Mouse (Mus musculus) adrenal gland (tissue): ENCODE measurements around the gene Tbc1d17.

Experiments used
- intact Hi-C: fragments of 180-260 bp; cut with DNase I; formaldehyde crosslinking; loops from one replicate; pipeline ENCODE4 v1.15.1; 2025

Gene Tbc1d17

DNA sequence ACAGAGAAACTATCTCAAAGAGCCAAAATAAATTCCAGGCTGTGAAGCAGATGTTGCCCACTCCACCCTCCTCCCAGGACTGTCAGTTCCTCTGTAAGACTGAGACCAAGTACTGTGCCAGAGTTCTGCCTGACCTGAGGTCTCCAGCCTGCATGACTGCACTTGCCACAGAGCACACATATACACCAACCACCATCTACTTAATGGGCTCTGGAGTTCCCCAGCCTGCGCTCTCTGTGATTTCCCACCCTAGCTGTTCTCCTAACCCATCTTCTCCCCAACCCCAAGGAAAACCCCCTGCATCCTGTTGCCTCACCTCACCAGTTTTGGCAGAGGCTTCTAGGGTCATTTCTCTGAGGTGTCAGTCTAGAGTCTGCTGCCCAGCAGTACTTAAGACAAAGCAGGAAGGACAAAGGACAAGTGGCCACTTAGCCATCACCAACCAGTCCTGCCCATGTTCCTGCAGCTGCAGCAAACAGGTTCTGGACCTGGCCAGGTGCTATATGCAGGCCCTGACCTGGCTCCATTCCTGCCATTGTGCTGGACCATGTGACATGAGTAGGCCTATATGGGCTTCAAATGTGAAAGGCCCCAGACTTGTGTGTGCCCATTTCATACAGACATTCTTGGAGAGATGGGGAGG is 13.4 kb downstream of the Tbc1d17 start:
- intact Hi-C loops: no loop called here

- intact Hi-C loops: no loop called here
Measured at GRCm38 (mm10) chr7:44832763-44833162, 16.1 kb downstream of the Tbc1d17 start.

GRCm38 (mm10) chr7:44828706-44829105 is 20.2 kb downstream of the Tbc1d17 start:
- intact Hi-C loops: no loop called here

GRCm38 (mm10) chr7:44826771-44827170 is 22.1 kb downstream of the Tbc1d17 start:
- intact Hi-C loops: no loop called here

DNA sequence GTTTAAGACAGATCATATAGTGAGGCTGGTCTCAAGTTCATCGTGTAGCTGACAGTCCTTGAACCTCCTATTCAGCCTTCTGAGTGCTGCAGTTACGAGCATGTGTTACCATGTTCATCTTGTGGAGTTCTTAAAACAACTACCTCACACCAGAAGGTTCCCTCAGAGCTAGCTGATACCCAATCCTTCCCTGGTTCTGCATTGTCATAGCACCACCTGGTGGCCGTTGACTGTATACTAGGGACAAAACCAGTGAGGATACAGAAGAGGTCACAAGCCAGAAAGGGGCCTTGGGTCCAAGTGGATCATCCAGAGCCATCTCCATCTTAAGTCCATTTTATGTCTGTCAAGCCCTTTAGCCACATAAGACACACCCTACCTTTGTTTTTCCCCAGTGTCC is 24.0 kb downstream of the Tbc1d17 start:
- intact Hi-C loops: loop anchor here (2.0 kb wide), 1 partner anchor 100 kb away; no protein-coding TSS in a partner anchor

DNA sequence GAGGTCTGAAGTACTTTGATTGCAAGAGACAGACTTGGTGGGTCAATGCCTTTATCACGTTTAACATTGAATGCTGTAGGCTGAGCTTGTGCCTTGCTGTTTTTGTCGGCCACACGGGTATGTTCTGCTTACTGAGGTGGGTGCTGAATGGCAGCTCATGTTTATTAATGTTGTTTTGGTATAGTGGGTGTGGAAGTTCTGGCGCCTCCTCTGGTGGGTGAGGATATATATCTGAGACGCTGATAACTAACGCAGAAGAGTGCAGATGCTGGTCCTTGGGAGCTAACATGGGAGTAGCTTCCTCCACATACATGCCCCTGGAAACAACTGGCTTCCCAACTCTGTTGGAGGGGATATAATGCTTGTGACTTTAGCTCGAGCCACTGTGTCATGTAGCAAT is 25.5 kb downstream of the Tbc1d17 start:
- intact Hi-C loops: no loop called here

DNA sequence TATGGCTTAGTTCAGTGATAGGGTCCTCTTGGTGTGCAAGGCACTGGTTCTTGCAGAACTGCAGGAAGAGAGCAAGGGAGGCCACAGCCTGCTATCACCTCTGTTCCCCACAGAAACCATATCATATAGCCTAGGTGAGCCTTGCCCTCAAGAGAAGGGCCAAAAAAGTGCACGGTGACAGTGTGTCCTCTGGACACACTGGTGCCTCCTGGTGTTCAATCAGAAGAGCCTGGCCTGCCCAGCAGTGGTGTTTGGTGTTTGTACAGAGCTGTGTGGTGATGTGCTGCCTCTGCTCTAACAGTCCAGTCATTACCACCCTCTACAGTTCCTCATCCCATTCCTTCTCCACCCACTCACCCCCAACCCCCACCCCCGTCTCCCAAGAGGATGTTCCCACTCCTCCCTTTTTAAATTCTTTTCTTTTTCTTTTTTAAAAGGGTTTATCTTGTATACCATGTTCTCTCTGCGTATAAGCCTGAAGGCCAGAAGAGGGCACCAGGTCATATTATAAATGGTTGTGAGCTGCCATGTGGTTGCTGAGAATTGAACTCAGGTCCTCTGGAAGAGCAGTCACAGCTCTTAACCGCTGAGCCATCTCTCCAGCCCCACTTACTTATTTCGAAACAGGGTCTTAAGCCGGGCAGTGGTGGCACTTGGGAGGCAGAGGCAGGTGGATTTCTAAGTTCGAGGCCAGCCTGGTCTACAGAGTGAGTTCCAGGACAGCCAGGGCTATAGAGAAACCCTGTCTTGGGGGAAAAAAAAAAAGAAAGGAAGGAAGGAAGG is 27.0 kb downstream of the Tbc1d17 start:
- intact Hi-C loops: no loop called here

DNA sequence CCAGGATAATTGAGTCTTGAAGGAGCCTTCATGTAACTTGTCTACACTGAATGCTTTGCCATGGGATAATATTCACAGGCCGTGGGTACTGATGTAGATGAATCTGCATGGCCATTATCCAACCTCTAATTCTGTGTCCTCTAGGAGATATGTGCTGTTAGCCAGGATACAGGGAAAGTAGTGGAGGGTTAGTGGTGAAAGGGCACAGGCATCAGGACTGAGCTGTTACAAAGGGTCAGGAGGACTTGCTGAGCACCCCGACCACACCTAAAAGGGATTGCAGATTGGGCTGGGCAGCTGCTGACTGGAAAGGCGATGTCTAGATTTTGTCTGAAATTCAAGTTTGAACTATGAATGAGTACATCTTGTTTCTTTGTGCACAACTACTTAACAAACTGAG is 28.4 kb downstream of the Tbc1d17 start:
- intact Hi-C loops: no loop called here

GRCm38 (mm10) chr7:44819863-44820262 is 29.0 kb downstream of the Tbc1d17 start:
- intact Hi-C loops: no loop called here

DNA sequence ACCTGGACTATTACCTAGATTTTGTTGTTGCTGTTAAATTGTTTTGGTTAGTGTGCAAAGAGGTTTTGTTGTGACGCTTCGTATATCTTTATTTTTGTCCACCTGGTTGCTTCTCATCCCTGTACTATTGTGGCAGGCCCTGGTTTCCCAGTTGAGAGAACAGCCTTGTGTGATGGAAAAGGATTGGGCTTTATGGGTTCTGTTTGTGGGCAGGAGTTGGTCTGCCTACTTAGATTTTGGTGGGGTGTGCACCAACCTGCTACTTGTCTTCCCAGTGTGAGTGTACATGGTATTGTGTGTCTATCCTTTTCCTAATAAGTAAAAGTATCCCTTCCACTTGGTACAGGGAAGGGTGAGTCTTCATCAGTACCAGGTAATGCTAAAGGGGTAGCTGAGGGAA is 29.5 kb downstream of the Tbc1d17 start:
- intact Hi-C loops: no loop called here

DNA sequence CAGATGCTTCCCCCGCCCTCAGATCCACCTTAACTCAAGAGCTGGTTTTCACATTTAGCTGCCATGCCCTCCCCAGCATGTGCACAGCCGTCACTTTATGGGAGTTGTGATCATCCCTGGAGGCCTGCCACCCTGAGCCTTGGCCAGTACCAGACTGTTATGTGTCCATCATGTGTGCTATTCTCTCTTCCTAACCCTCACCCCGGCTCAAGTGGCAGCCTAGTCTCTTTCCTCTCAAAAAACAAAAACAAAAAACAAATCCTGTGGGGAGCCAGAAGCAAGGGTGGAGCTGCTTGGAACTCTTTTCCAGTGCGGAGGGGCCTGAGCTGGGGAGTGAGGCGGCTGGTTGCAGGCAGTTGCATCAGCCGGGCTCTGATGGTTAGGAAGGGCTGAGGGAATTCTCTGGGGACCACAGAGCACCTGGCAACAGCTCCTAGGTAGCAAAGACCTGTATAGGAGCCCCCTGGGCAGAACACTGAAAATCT is 30.1 kb downstream of the Tbc1d17 start:
- intact Hi-C loops: no loop called here

DNA sequence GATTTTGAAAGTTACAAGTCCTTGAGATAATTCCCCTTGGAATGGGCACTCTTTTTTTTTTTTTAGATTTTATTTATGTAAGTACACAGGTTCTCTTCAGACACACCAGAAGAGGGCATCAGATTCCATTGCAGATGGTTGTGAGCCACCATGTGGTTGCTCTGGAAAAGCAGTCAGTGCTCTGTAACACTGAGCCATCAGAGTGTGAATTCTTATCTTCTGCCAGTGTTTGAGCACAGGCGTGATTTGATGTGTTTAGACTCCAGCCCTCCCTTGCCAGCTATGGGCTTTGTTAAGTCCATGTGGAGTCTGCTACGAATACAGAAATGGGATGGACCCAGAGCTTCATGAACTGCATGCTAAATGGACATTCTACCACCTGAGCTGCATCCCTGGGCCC is 30.7 kb downstream of the Tbc1d17 start:
- intact Hi-C loops: no loop called here

GRCm38 (mm10) chr7:44817441-44817840 is 31.4 kb downstream of the Tbc1d17 start:
- intact Hi-C loops: loop anchor here (2.0 kb wide), 1 partner anchor 69 kb away; the partner anchor contains the start of gene Vrk3

DNA sequence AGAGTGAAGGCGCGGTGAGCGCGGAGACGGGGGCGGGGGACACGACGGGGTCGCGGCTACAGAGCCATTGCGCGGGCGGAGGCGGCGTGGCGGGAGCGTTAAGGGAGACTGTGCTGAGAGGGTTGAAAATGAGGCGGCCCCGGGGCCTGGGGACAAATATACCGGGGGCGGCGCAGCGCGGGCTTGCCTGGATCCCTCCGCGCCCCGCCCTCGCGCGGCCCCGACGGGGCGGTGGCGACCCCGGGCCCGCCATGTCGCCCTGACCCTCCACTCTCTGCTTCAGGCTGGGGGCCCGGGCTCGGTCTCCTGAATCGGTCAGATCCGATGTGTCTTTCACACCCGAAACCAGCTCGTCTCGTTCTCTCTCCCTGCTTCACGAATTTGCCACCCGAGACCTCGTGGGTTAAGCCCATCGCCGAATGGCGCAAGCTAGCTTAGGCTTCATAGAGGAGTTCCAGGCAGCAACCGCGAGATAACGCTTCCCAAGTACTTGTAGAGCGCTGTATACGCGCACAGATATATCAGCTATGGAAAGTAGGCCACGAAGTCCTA is 32.3 kb downstream of the Tbc1d17 start, which contains the start of gene Atf5:
TSS of gene Atf5 (minus strand) at position 189 of the 552 bp plus-strand sequence.
- intact Hi-C loops: loop anchor here (2.0 kb wide), 1 partner anchor 68 kb away; the partner anchor contains the start of gene Vrk3

DNA sequence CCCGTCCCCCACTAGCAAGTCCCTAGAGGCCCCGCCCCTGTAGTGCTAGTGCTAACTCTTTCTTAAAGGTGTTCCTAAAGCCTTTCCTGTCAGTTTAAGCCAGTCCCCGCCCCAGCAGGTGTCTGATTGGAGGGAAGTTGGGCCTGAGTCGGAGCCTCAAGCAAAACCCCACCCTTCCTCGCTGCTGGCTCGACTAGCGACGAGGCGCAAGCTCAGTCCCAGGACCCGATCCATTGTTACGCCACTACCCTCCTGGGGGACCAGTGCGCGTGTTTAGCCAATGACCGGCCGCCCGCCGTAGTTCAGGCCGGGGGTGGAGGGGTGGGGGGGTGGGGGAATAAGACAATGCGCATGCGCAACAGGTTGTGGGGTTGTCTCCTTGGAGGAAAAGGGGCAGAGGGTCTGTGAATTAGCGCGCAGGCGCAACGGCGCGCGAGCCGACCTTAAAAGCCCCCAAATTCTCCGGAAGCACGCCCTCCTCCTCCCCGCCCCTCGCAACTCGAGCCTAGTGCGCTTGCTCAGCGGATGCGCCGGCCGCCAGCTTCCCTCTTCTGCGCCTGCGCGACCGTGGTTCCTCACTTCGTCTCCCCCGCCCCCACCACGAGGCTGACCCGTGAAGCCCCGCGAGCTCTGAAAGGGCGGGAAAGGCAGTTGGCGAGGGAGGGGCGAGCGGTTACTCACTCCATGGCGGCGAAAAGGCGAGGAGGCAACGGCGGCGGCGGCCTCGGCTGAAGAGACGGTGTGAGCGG is 33.0 kb downstream of the Tbc1d17 start, which contains the start of the genes Nup62 and Il4i1:
TSS of gene Nup62 (plus strand) at position 368 of the 749 bp plus-strand sequence.
TSS of gene Il4i1 (plus strand) at position 667 of the 749 bp plus-strand sequence.
- intact Hi-C loops: loop anchor here (2.0 kb wide), 1 partner anchor 67 kb away; the partner anchor contains the start of gene Vrk3

DNA sequence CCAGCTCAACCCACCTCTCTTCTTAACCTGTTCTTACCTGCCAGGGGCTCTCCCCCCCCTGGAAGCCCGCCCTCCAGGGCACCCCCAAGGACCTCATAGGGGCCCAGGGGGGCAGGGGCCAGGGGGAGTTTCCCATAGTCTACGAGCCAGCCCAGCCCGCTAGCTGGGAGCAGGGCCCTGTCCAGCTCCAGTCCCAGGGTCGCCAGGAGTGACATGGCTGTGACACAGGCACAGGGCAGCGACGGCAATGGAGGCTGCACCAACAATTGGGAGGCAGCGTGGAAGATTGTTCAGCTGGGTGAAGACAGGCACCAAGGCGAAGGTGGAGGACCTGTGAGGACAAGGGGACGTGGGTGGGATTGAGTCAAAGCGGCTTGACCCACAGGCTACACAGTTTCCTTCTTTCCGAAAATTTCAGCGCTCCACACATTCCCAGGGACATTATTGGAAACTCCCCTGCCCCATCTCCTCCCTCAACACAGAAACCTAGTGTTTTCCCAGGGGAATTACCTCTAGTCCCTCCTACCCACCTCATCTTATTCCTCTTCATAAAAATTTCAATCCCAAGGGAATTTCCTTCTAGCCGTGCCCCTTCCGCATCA is 33.8 kb downstream of the Tbc1d17 start:
- intact Hi-C loops: no loop called here

- intact Hi-C loops: no loop called here
Measured at GRCm38 (mm10) chr7:44814423-44814822, 34.5 kb downstream of the Tbc1d17 start.

GRCm38 (mm10) chr7:44813985-44814384 is 34.9 kb downstream of the Tbc1d17 start:
- intact Hi-C loops: no loop called here

- intact Hi-C loops: no loop called here
Measured at GRCm38 (mm10) chr7:44812651-44813325, 36.1 kb downstream of the Tbc1d17 start.
